10 mouse cellular contexts compared by ENCODE assay signal in the genomic region with DNA sequence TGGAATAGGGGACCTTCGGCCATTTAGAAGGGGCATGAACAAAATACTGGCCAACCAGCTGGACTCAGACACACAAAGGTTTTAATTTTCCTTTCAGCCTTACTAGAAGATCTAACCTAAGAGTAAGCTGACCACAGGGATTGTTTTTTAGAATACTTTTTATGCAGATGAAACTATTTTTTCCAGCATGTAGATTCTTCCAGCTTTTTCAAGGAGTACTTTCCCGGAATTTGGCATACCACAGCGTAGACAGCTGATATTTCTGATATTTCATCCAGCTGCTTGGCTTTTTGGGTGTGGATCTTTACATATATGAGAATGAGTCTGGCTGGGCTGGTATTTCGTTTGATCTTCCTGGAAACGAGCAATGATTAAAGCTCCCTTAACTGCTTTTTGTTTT. TPM values are rescaled to one million over a fixed set of nuclear protein-coding genes. Genes with fewer than 3 reads are reported as not detected.
DNase-seq lines count a peak whose midpoint lies in the region; ATAC-seq lines count a peak whose summit lies in the region.
"Had no signal": no experiment of that assay in that cellular context is flagged by ENCODE, and none has a peak within 500 bp of the region (broad histone marks: within the 10 kb centered on the region; RNA-seq: fewer than 3 reads in every experiment).

No protein-coding gene starts in this region.

- H3K36me3 ChIP-seq in hindbrain, embryonic 15.5 days = peaks cover 32% of the 10 kb centered on the region
- peaks cover 39% of the 10 kb centered on the region for H3K36me3 ChIP-seq in hindbrain, embryonic 13.5 days
- peaks cover 16% of the 10 kb centered on the region for H3K36me3 ChIP-seq in midbrain, embryonic 11.5 days (ENCODE audit: control insufficient read depth, insufficient read depth, low read length)
- H3K36me3 ChIP-seq in midbrain, embryonic 10.5 days = peaks cover 44% of the 10 kb centered on the region
- peaks cover 47% of the 10 kb centered on the region for H3K36me3 ChIP-seq in intestine, embryonic 14.5 days (ENCODE audit: control insufficient read depth, insufficient read depth, low read length)

- intact Hi-C loops in gastrocnemius, postnatal 36 days (cut with DNase I) = loop anchor here (5.0 to 10.0 kb wide), 3 partner anchors 255 to 1202 kb away; no protein-coding TSS in a partner anchor

- H3K4me1 ChIP-seq in hindbrain, embryonic 15.5 days (replicated peaks) = peaks cover 45% of the 10 kb centered on the region
- H3K4me1 ChIP-seq in hindbrain, embryonic 13.5 days (replicated peaks) = peaks cover 49% of the 10 kb centered on the region
- peaks cover 14% of the 10 kb centered on the region for H3K4me1 ChIP-seq in midbrain, embryonic 11.5 days (ENCODE audit: control insufficient read depth, insufficient read depth, low read length)
- peaks cover 23% of the 10 kb centered on the region for H3K4me1 ChIP-seq in midbrain, embryonic 10.5 days
- peaks cover 27% of the 10 kb centered on the region for H3K4me1 ChIP-seq in intestine, embryonic 14.5 days (replicated peaks; ENCODE audit: control insufficient read depth, insufficient read depth, low read length)

- H3K27me3 ChIP-seq in hindbrain, embryonic 15.5 days = no peaks in the 10 kb centered on the region
- H3K27me3 ChIP-seq in hindbrain, embryonic 13.5 days = no peaks in the 10 kb centered on the region
- no peaks in the 10 kb centered on the region for H3K27me3 ChIP-seq in midbrain, embryonic 11.5 days (ENCODE audit: control insufficient read depth, insufficient read depth, low read length)
- H3K27me3 ChIP-seq in midbrain, embryonic 10.5 days (ENCODE audit: low read depth, poor library complexity, severe bottlenecking) = no peaks in the 10 kb centered on the region
- H3K27me3 ChIP-seq in intestine, embryonic 14.5 days (replicated peaks; ENCODE audit: control insufficient read depth, insufficient read depth, low read length) = no peaks in the 10 kb centered on the region

- H3K4me3 ChIP-seq in hindbrain, embryonic 15.5 days = no peak overlapping the region
- no peak overlapping the region for H3K4me3 ChIP-seq in hindbrain, embryonic 13.5 days
- H3K4me3 ChIP-seq in midbrain, embryonic 11.5 days (ENCODE audit: low read depth, low read length) = no peak overlapping the region
- no peak overlapping the region for H3K4me3 ChIP-seq in midbrain, embryonic 10.5 days
- no peak overlapping the region for H3K4me3 ChIP-seq in intestine, embryonic 14.5 days (ENCODE audit: low read depth, low read length)

- no peak overlapping the region for H3K4me2 ChIP-seq in hindbrain, embryonic 15.5 days
- H3K4me2 ChIP-seq in hindbrain, embryonic 13.5 days = no peak overlapping the region
- no peak overlapping the region for H3K4me2 ChIP-seq in midbrain, embryonic 11.5 days
- H3K4me2 ChIP-seq in intestine, embryonic 14.5 days (ENCODE audit: low read length) = peak overlapping the region; percentile 15

- DNase-seq in midbrain, embryonic 11.5 days (ENCODE audit: low spot score, missing footprints) = peak; percentile 84
- DNase-seq in midbrain, embryonic 10.5 days (ENCODE audit: low spot score) = no peak
- DNase-seq in intestine, embryonic 14.5 days (ENCODE audit: low spot score) = no peak
- DNase-seq in cerebellum, adult 9-10 months = no peak
- no peak for DNase-seq in spleen, adult 18-20 months
- no peak for DNase-seq in gastrocnemius, postnatal 36 days
- DNase-seq: cerebellum, postnatal 10 days had no signal

- 45% methylated on average over 5 of the region's 5 CpGs for WGBS in hindbrain, embryonic 15.5 days
- 53% methylated on average over 5 of the region's 5 CpGs for whole genome bisulfite sequencing in hindbrain, embryonic 13.5 days
- WGBS in midbrain, embryonic 11.5 days = 45% methylated on average over 5 of the region's 5 CpGs
- WGBS in midbrain, embryonic 10.5 days = 53% methylated on average over 5 of the region's 5 CpGs
- WGBS in intestine, embryonic 14.5 days = 52% methylated on average over 5 of the region's 5 CpGs

- H3K27ac ChIP-seq in hindbrain, embryonic 15.5 days (replicated peaks) = 0 out of 2 replicates have a peak overlapping the region, but pooled peaks have one; percentile 5
- H3K27ac ChIP-seq in hindbrain, embryonic 13.5 days = no peak overlapping the region
- no peak overlapping the region for H3K27ac ChIP-seq in midbrain, embryonic 11.5 days (ENCODE audit: low read depth, low read length)
- no peak overlapping the region for H3K27ac ChIP-seq in midbrain, embryonic 10.5 days (replicated peaks)
- H3K27ac ChIP-seq in intestine, embryonic 14.5 days (ENCODE audit: low read depth) = peak overlapping the region; percentile 40

- ATAC-seq in hindbrain, embryonic 15.5 days (ENCODE audit: low FRiP score, low read depth) = no peak
- no peak for ATAC-seq in hindbrain, embryonic 13.5 days (ENCODE audit: low FRiP score)
- no peak for ATAC-seq in midbrain, embryonic 11.5 days (ENCODE audit: low FRiP score)
- no peak for ATAC-seq in intestine, embryonic 14.5 days (replicated peaks; ENCODE audit: low FRiP score, low TSS enrichment, low read depth)
- ATAC-seq: midbrain, embryonic 16.5 days had no signal

- H3K9me3 ChIP-seq in hindbrain, embryonic 15.5 days = no peaks in the 10 kb centered on the region
- no peaks in the 10 kb centered on the region for H3K9me3 ChIP-seq in hindbrain, embryonic 13.5 days
- no peaks in the 10 kb centered on the region for H3K9me3 ChIP-seq in midbrain, embryonic 11.5 days (ENCODE audit: control insufficient read depth, low read length)
- H3K9me3 ChIP-seq in midbrain, embryonic 10.5 days (replicated peaks) = no peaks in the 10 kb centered on the region
- H3K9me3 ChIP-seq in intestine, embryonic 14.5 days (ENCODE audit: control insufficient read depth, low read length) = no peaks in the 10 kb centered on the region

- H3K9ac ChIP-seq in hindbrain, embryonic 15.5 days = no peak overlapping the region
- no peak overlapping the region for H3K9ac ChIP-seq in hindbrain, embryonic 13.5 days
- H3K9ac ChIP-seq in midbrain, embryonic 11.5 days (ENCODE audit: low read length) = no peak overlapping the region; the same call in 1 of the 2 replicates
- no peak overlapping the region for H3K9ac ChIP-seq in intestine, embryonic 14.5 days (ENCODE audit: low read length)

RNA-seq across cellular contexts. Expression of a gene that starts 8.2 kb away (rescaled TPM):
- 83.8 and 87.6 TPM in 2 replicates for polyA plus RNA-seq in hindbrain, embryonic 15.5 days (2015; fragmentation: Nextera tagmentation; extraction: Ambion mirVana)
- polyA plus RNA-seq in hindbrain, embryonic 13.5 days (2015; fragmentation: Nextera tagmentation; extraction: Ambion mirVana) = 70.1 and 78.1 TPM in 2 replicates
- 54.6 and 59.5 TPM in 2 replicates for polyA plus RNA-seq in midbrain, embryonic 11.5 days (2014; fragmentation: Nextera tagmentation; extraction: Ambion mirVana)
- polyA plus RNA-seq in midbrain, embryonic 10.5 days (2016; fragmentation: Nextera tagmentation; extraction: Ambion mirVana) = 53.5 and 63.0 TPM in 2 replicates
- 65.3 and 73.7 TPM in 2 replicates for polyA plus RNA-seq in intestine, embryonic 14.5 days (2014; fragmentation: Nextera tagmentation; extraction: Ambion mirVana)
- 10 to 100 TPM; 19.3 to 32.5 TPM for total RNA-seq in gastrocnemius, postnatal 36 days (2021)

Comparison
In these comparisons a context has a peak if more than half of its experiments do, and no peak if none do; other contexts are left out.
1. H3K27ac ChIP-seq: peak in hindbrain, embryonic 15.5 days (single experiment) and intestine, embryonic 14.5 days (single experiment); none in hindbrain, embryonic 13.5 days (single experiment), midbrain, embryonic 11.5 days (single experiment) and midbrain, embryonic 10.5 days (single experiment).